Mouse (Mus musculus): ENCODE results near the gene Egfl8. TPM values are rescaled to one million over a fixed set of nuclear protein-coding genes. Genes with fewer than 3 reads are reported as not detected.
A peak's percentile ranks its signal among the peaks of the same experiment; 100 is the strongest.

The Egfl8 gene
- polyA plus RNA-seq, 1 experiment from 2014 or later, result 6.6 TPM

GRCm38 (mm10) chr17:34656666-34657065 is 40.9 kb upstream of the Egfl8 start:
- 56% methylated on average over 8 of the region's 8 CpGs for WGBS
- no peak for ATAC-seq (ENCODE audit: low FRiP score, low read depth)
- no peak overlapping the region for H3K9ac ChIP-seq
- no peak overlapping the region for H3K4me3 ChIP-seq
- no peak overlapping the region for H3K4me2 ChIP-seq (replicated peaks)
- H3K4me1 ChIP-seq, result peaks cover 23% of the 10 kb centered on the region; the same call in 1 of the 2 replicates
- H3K36me3 ChIP-seq, result peaks cover 37% of the 10 kb centered on the region
- H3K27me3 ChIP-seq, result peaks cover 42% of the 10 kb centered on the region
- no peaks in the 10 kb centered on the region for H3K9me3 ChIP-seq
- no peak overlapping the region for H3K27ac ChIP-seq

DNA sequence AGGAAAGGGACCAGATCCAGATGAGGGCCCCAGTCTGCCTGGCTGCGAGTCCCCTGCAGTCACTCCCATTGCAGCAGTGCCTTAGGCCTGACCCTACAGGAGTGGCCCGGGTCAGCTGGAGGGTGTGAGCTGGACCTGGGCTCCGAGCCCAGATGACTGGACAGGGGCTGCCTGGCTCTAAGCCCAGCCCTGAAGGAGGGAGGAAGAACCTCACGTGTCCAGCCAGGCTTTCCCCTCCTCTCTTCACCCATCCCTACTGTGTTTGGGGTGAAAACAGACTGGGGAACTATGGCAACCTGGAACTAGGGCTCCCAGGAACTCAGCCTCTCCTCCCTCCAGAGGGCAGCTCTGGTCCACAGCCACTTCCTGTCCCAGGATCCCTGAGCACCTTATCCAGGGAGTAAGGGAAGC is 39.8 kb upstream of the Egfl8 start:
- Histone ChIP-seq H3K36me3 (peaks cover 48% of the 10 kb centered on the region), H3K4me1 (peaks cover 14% of the 10 kb centered on the region; the same call in 1 of the 2 replicates), H3K4me2 (replicated peaks) (no peak overlapping the region), H3K9me3 (no peaks in the 10 kb centered on the region), H3K4me3 (no peak overlapping the region), H3K9ac (no peak overlapping the region), H3K27me3 (peaks cover 31% of the 10 kb centered on the region), H3K27ac (no peak overlapping the region)
- ATAC-seq (ENCODE audit: low FRiP score, low read depth), result peak; percentile 34
- WGBS, result 60% methylated on average over 4 of the region's 4 CpGs

- no peak overlapping the region for H3K4me3 ChIP-seq
- peaks cover 52% of the 10 kb centered on the region for H3K36me3 ChIP-seq
- H3K4me1 ChIP-seq, result peaks cover 14% of the 10 kb centered on the region; the same call in 1 of the 2 replicates
- ATAC-seq (ENCODE audit: low FRiP score, low read depth), result no peak
- H3K9ac ChIP-seq, result no peak overlapping the region
- no peak overlapping the region; the same call in 1 of the 2 replicates for H3K27ac ChIP-seq
- H3K27me3 ChIP-seq, result peaks cover 27% of the 10 kb centered on the region
- WGBS, result 88% methylated on average over 7 of the region's 7 CpGs
- no peaks in the 10 kb centered on the region for H3K9me3 ChIP-seq
- no peak overlapping the region for H3K4me2 ChIP-seq (replicated peaks)
Observed at GRCm38 (mm10) chr17:34655160-34655559, 39.4 kb upstream of the Egfl8 start.

GRCm38 (mm10) chr17:34654392-34654791 is 38.6 kb upstream of the Egfl8 start:
- WGBS, result 89% methylated on average over 13 of the region's 13 CpGs
- H3K27me3 ChIP-seq, result peaks cover 19% of the 10 kb centered on the region
- no peak overlapping the region for H3K4me2 ChIP-seq (replicated peaks)
- H3K4me3 ChIP-seq, result no peak overlapping the region
- no peak overlapping the region for H3K9ac ChIP-seq
- peaks cover 14% of the 10 kb centered on the region; the same call in 1 of the 2 replicates for H3K4me1 ChIP-seq
- no peak for ATAC-seq (ENCODE audit: low FRiP score, low read depth)
- H3K36me3 ChIP-seq, result peaks cover 60% of the 10 kb centered on the region
- no peaks in the 10 kb centered on the region for H3K9me3 ChIP-seq
- H3K27ac ChIP-seq, result no peak overlapping the region

DNA sequence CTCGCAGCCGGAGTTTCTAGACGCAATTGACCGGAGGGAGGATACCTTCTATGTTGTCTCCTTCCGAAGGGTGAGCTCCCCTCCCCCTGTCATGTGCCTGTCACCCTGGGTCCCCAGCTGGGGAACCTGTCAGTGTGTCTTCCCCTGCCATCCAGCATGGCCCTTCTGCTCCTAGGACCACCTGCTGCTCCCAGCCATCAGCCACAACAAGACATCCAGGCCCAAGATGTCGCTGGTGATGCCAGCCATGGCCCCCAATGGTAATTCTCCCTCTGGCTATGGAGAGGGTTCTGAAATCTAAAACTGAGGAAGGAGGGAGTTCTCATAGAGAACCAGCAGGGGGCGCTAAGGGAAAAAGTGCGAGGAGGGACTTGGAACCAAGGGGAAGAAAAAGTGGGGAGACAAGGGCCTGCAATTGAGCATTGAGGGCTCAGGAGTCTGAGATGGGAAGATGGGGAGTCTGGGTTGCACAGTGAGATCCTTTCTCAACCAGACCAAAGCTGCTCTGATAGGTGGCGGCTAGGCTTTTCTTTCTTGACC is 38.0 kb upstream of the Egfl8 start:
- Histone ChIP-seq H3K27me3 (peaks cover 13% of the 10 kb centered on the region), H3K4me2 (replicated peaks) (no peak overlapping the region), H3K9me3 (no peaks in the 10 kb centered on the region), H3K36me3 (peaks cover 66% of the 10 kb centered on the region), H3K4me1 (peaks cover 14% of the 10 kb centered on the region; the same call in 1 of the 2 replicates), H3K9ac (no peak overlapping the region), H3K27ac (no peak overlapping the region), H3K4me3 (no peak overlapping the region)
- WGBS, result 66% methylated on average over 9 of the region's 9 CpGs
- ATAC-seq (ENCODE audit: low FRiP score, low read depth), result no peak

DNA sequence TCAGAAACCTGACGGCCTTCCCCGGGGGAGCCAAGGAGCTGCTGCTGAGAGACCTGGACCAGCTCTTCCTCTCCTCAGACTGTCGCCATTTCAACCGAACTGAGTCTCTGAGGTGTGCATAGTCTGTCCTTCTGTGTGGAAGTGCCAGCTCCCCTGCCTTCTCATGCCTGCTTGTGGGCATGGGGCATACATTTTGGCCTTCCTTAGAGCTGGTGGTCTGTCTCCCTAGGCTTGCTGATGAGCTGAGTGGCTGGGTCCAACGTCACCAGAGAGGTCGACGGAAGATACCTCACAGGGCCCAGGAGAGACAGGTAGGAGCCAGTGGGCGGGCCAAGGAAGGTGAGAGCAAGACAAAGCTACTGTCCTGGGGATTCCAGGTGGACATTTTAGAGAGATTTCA is 37.2 kb upstream of the Egfl8 start:
- Histone ChIP-seq H3K4me1 (peaks cover 20% of the 10 kb centered on the region), H3K9ac (no peak overlapping the region), H3K27me3 (0 out of 2 replicates have a peak, but pooled peaks cover 6% of the 10 kb centered on the region), H3K9me3 (no peaks in the 10 kb centered on the region), H3K27ac (no peak overlapping the region), H3K36me3 (peaks cover 71% of the 10 kb centered on the region), H3K4me3 (no peak overlapping the region), H3K4me2 (replicated peaks) (no peak overlapping the region)
- 95% methylated on average over 8 of the region's 8 CpGs for whole genome bisulfite sequencing
- no peak for ATAC-seq (ENCODE audit: low FRiP score, low read depth)

DNA sequence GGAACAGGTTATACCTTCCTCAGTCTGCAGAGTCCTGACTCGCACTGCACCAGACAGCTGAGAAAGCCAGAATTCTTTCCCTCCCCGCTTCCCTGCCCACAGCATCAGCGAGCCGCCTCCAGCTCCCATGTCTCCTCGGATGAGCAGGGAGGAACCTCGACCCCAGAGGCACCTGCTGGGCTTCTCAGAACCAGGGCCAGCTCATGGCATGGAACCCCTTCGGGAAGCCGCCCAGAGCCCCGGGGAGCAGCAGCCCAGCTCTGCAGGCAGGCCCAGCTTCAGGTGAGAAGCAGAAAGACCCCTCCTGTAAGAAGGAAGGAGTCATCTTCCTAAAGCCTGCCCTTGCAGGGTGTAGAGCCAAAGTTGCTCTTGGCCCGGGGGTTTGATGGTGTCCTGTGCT is 36.8 kb upstream of the Egfl8 start:
- Histone ChIP-seq H3K4me3 (no peak overlapping the region), H3K9me3 (no peaks in the 10 kb centered on the region), H3K4me2 (replicated peaks) (no peak overlapping the region), H3K27me3 (0 out of 2 replicates have a peak, but pooled peaks cover 2% of the 10 kb centered on the region), H3K4me1 (peaks cover 24% of the 10 kb centered on the region), H3K27ac (no peak overlapping the region), H3K36me3 (peaks cover 71% of the 10 kb centered on the region), H3K9ac (no peak overlapping the region)
- WGBS, result 90% methylated on average over 10 of the region's 10 CpGs
- ATAC-seq (ENCODE audit: low FRiP score, low read depth), result no peak

- WGBS, result 48% methylated on average over 19 of the region's 19 CpGs
- Histone ChIP-seq H3K27me3 (no peaks in the 10 kb centered on the region), H3K9ac (no peak overlapping the region), H3K9me3 (no peaks in the 10 kb centered on the region), H3K4me2 (replicated peaks) (no peak overlapping the region), H3K4me3 (no peak overlapping the region), H3K36me3 (peaks cover 71% of the 10 kb centered on the region), H3K27ac (no peak overlapping the region), H3K4me1 (peaks cover 25% of the 10 kb centered on the region)
- ATAC-seq (ENCODE audit: low FRiP score, low read depth), result no peak
Observed at GRCm38 (mm10) chr17:34651507-34652221, 35.9 kb upstream of the Egfl8 start.

- WGBS, result 93% methylated on average over 14 of the region's 14 CpGs
- peaks cover 71% of the 10 kb centered on the region for H3K36me3 ChIP-seq
- H3K4me2 ChIP-seq (replicated peaks), result no peak overlapping the region
Observed at GRCm38 (mm10) chr17:34650781-34651180, 35.0 kb upstream of the Egfl8 start.

GRCm38 (mm10) chr17:34649106-34649864 is 33.5 kb upstream of the Egfl8 start:
- peaks cover 58% of the 10 kb centered on the region for H3K36me3 ChIP-seq

More at GRCm38 (mm10) chr17:34650781-34651180, 35.0 kb upstream of the Egfl8 start:
- Histone ChIP-seq H3K9ac (no peak overlapping the region), H3K4me1 (peaks cover 28% of the 10 kb centered on the region), H3K27me3 (no peaks in the 10 kb centered on the region), H3K4me3 (no peak overlapping the region), H3K9me3 (no peaks in the 10 kb centered on the region), H3K27ac (no peak overlapping the region)
- ATAC-seq (ENCODE audit: low FRiP score, low read depth), result no peak

GRCm38 (mm10) chr17:34648141-34648890 is 32.5 kb upstream of the Egfl8 start:
- WGBS, result 82% methylated on average over 16 of the region's 16 CpGs
- ATAC-seq (ENCODE audit: low FRiP score, low read depth), result no peak
- Histone ChIP-seq H3K27me3 (no peaks in the 10 kb centered on the region), H3K36me3 (peaks cover 50% of the 10 kb centered on the region), H3K4me2 (replicated peaks) (peak overlapping the region; percentile 93), H3K9me3 (no peaks in the 10 kb centered on the region), H3K27ac (no peak overlapping the region), H3K4me3 (peak overlapping the region; percentile 98), H3K4me1 (peaks cover 28% of the 10 kb centered on the region), H3K9ac (0 out of 2 replicates have a peak overlapping the region, but pooled peaks have one; percentile 89)

More at GRCm38 (mm10) chr17:34649106-34649864, 33.5 kb upstream of the Egfl8 start:
- Histone ChIP-seq H3K9me3 (no peaks in the 10 kb centered on the region), H3K27ac (no peak overlapping the region), H3K4me2 (replicated peaks) (no peak overlapping the region), H3K9ac (no peak overlapping the region), H3K27me3 (no peaks in the 10 kb centered on the region), H3K4me1 (peaks cover 28% of the 10 kb centered on the region), H3K4me3 (no peak overlapping the region)
- WGBS, result 88% methylated on average over 18 of the region's 18 CpGs
- no peak for ATAC-seq (ENCODE audit: low FRiP score, low read depth)

All from limb, embryonic 13.5 days (tissue).